9 mouse cellular contexts compared by ENCODE assay signal in the genomic region with DNA sequence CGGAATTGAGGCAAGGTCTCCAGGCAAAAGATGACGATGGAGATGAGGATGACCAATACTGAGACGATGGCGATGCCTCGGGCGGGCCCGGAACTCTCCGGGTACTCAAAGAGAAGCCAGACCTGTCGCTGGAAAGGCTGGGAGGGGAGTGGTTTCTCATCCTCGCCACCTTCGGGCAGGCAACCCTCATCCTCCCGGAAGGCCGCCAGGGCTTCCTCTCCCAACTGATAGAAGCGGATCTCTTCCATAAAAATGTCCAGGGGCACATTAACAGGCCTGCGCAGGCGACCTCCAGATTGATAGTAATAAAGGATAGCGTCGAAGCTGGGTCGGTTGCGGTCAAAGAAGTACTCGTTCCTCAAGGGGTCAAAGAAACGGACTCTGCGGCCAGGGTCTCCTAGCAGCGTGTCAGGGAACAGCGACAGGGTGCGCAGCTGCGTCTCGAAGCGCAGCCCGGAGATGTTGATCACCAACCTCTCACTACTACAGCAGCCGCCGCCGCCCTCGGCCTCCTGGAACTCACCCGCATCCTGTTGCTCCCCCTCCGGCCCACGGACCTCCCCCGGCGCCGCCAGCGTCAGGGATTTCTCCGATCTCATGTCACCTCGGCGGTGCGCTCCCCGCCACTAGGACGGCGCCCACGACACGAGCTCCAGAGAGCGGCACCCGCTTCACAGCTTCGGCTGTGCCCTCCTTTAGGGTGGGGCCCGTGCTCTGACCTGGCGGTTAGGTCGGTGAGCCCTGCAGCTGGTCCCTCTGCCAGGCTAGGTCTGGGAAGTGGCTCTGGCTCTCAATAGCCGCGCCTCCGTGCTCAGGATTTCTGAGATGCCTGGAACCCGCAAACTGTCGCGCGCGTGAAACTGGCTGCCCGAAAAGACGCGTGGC. TPM values are rescaled to one million over a fixed set of nuclear protein-coding genes. Genes with fewer than 3 reads are reported as not detected.
DNase-seq lines count a peak whose midpoint lies in the region; ATAC-seq lines count a peak whose summit lies in the region.
"Had no signal": no experiment of that assay in that cellular context is flagged by ENCODE, and none has a peak within 500 bp of the region (broad histone marks: within the 10 kb centered on the region; RNA-seq: fewer than 3 reads in every experiment).

No protein-coding gene starts in this region.

- H3K9me3 ChIP-seq in megakaryocyte, embryonic 14.5 days: peaks cover 12% of the 10 kb centered on the region
- no peaks in the 10 kb centered on the region for H3K9me3 ChIP-seq in neural tube, embryonic 11.5 days (ENCODE audit: control insufficient read depth, low read length)

- H3K4me3 ChIP-seq in megakaryocyte, embryonic 14.5 days (replicated peaks): peak overlapping the region; percentile 65
- H3K4me3 ChIP-seq in neural tube, embryonic 11.5 days (ENCODE audit: low read depth, low read length): peak overlapping the region; percentile 53
- H3K4me3 ChIP-seq: erythroblast, embryonic 14.5 days had no signal

- peaks cover 74% of the 10 kb centered on the region for H3K27me3 ChIP-seq in megakaryocyte, embryonic 14.5 days (replicated peaks)
- peaks cover 16% of the 10 kb centered on the region for H3K27me3 ChIP-seq in neural tube, embryonic 11.5 days (ENCODE audit: control insufficient read depth, insufficient read depth, low read length)

- H3K4me1 ChIP-seq in megakaryocyte, embryonic 14.5 days: peaks cover 14% of the 10 kb centered on the region
- 0 out of 2 replicates have a peak, but pooled peaks cover 2% of the 10 kb centered on the region for H3K4me1 ChIP-seq in neural tube, embryonic 11.5 days (ENCODE audit: control insufficient read depth, insufficient read depth, low read length)

- H3K27ac ChIP-seq in neural tube, embryonic 11.5 days (ENCODE audit: low read depth, low read length): 0 out of 2 replicates have a peak overlapping the region, but pooled peaks have one; percentile 14

- ATAC-seq in megakaryocyte, adult 5-6 weeks (ENCODE audit: poor library complexity, severe bottlenecking): no peak
- ATAC-seq in neural tube, embryonic 11.5 days (ENCODE audit: insufficient read depth, low FRiP score, low TSS enrichment): peak; percentile 31; the same call in 1 of the 2 replicates
- no peak for ATAC-seq in monocyte, adult 5-6 weeks (replicated peaks; ENCODE audit: insufficient number of reproducible peaks, low FRiP score, low TSS enrichment, poor library complexity, severe bottlenecking)

- peak overlapping the region; percentile 54 for H3K9ac ChIP-seq in neural tube, embryonic 11.5 days (ENCODE audit: low read length)

- peak overlapping the region; percentile 93 for H3K4me2 ChIP-seq in neural tube, embryonic 11.5 days (ENCODE audit: low read depth)

- WGBS in neural tube, embryonic 11.5 days: under 1% methylated on average over 65 of the region's 67 CpGs

- intact Hi-C loops in heart, postnatal 14 days (cut with DNase I): no loop called here
- intact Hi-C loops in left cerebral cortex, postnatal 25 days (cut with DNase I): loop anchor here (2.0 to 5.0 kb wide), 2 partner anchors 29 to 43 kb away; no protein-coding TSS in a partner anchor

- H3K36me3 ChIP-seq in megakaryocyte, embryonic 14.5 days (replicated peaks; ENCODE audit: low read length): no peaks in the 10 kb centered on the region
- H3K36me3 ChIP-seq in neural tube, embryonic 11.5 days (ENCODE audit: control insufficient read depth, insufficient read depth, low read length): no peaks in the 10 kb centered on the region

- peak; percentile 3 for DNase-seq in adrenal gland, adult 2 months
- DNase-seq in adrenal gland, adult 8-10 months: no peak
- peak; percentile 35 to 44 for DNase-seq in heart, postnatal 14 days
- DNase-seq in left cerebral cortex, postnatal 25 days (ENCODE audit: low spot score in 2 of 2): peak; percentile 64 to 65
- peak; percentile 47 for DNase-seq in neural tube, embryonic 11.5 days (ENCODE audit: low spot score)

RNA-seq across cellular contexts. Expression of a gene that starts 0.9 kb away (rescaled TPM):
- total RNA-seq in adrenal gland, adult 2 months (2021): 1 to 10 TPM in 1 of 2 experiments, under 1 TPM in 1; 0.81 to 1.1 TPM
- 0.47 and 0.66 TPM in 2 replicates for polyA plus RNA-seq in adrenal gland, adult 2 months (2012; rRNA removed)
- 1 to 10 TPM in 2 of 4 experiments, under 1 TPM in 2; 0.59 to 1.9 (median 1.3) TPM for total RNA-seq in adrenal gland, adult 8-10 months (2022)
- polyA plus RNA-seq in megakaryocyte, embryonic 14.5 days (2012; ENCODE audit: insufficient read depth, low replicate concordance): not detected in 2 replicates
- total RNA-seq in megakaryocyte, adult 5-6 weeks (2015): not detected in 2 replicates
- not detected in 2 replicates for total RNA-seq in megakaryocyte, adult 5-6 weeks (2017)
- 1 to 10 TPM; 1.9 to 2.2 TPM for total RNA-seq in heart, postnatal 14 days (2021)
- 10 to 100 TPM; 67.8 to 68.1 TPM for total RNA-seq in left cerebral cortex, postnatal 25 days (2021)
- polyA plus RNA-seq in neural tube, embryonic 11.5 days (2014; fragmentation: Nextera tagmentation; extraction: Ambion mirVana): 7.7 and 10.5 TPM in 2 replicates
- total RNA-seq in monocyte, adult 5-6 weeks (2017): not detected in 3 replicates
- polyA plus RNA-seq: erythroblast, embryonic 14.5 days had no signal

Comparison
In these comparisons a context has a peak if more than half of its experiments do, and no peak if none do; other contexts are left out.
1. RNA of a gene that starts 0.9 kb away (total RNA-seq): 67.8 to 68.1 TPM in left cerebral cortex, postnatal 25 days; 1.9 to 2.2 TPM in heart, postnatal 14 days, 0.59 to 1.9 TPM in adrenal gland, adult 8-10 months, 0.81 to 1.1 TPM in adrenal gland, adult 2 months, not detected in megakaryocyte, adult 5-6 weeks and not detected in monocyte, adult 5-6 weeks; every median in the first group is over 10 times any median in the second.